Mouse (Mus musculus) neural tube, embryonic 10.5 days (tissue): Measurements from ENCODE around the gene A830031A19Rik.

Experiments used
- DNase-seq: peaks from one replicate; pipeline ENCODE4 v3.0.0-alpha.2; 2017; ENCODE audit warnings: low spot score; ENCODE audit errors: extremely low spot score

A830031A19Rik gene

GRCm38 (mm10) chr11:24074634-24075104 is at the start of gene A830031A19Rik:
Gene A830031A19Rik (minus strand): TSS chr11:24075054.
- no peak for DNase-seq

GRCm38 (mm10) chr11:24123991-24124390 is 49.1 kb upstream of the A830031A19Rik start:
- no peak for DNase-seq

GRCm38 (mm10) chr11:24122899-24123298 is 48.0 kb upstream of the A830031A19Rik start:
- DNase-seq: no peak

GRCm38 (mm10) chr11:24121136-24121535 is 46.3 kb upstream of the A830031A19Rik start:
- DNase-seq: no peak

GRCm38 (mm10) chr11:24116582-24117318 is 41.9 kb upstream of the A830031A19Rik start:
- no peak for DNase-seq

- DNase-seq: no peak
Observed at GRCm38 (mm10) chr11:24116041-24116440, 41.2 kb upstream of the A830031A19Rik start.

- no peak for DNase-seq
Observed at GRCm38 (mm10) chr11:24115017-24115752, 40.3 kb upstream of the A830031A19Rik start.

GRCm38 (mm10) chr11:24111720-24112119 is 36.9 kb upstream of the A830031A19Rik start:
- DNase-seq: no peak

- no peak for DNase-seq
Observed at GRCm38 (mm10) chr11:24110113-24110512, 35.3 kb upstream of the A830031A19Rik start.

- no peak for DNase-seq
Observed at GRCm38 (mm10) chr11:24109388-24109787, 34.5 kb upstream of the A830031A19Rik start.

GRCm38 (mm10) chr11:24108974-24109373 is 34.1 kb upstream of the A830031A19Rik start:
- no peak for DNase-seq

- DNase-seq: no peak
Observed at GRCm38 (mm10) chr11:24107414-24107813, 32.6 kb upstream of the A830031A19Rik start.

GRCm38 (mm10) chr11:24103128-24103742 is 28.4 kb upstream of the A830031A19Rik start:
- DNase-seq: no peak

GRCm38 (mm10) chr11:24102372-24102771 is 27.5 kb upstream of the A830031A19Rik start:
- no peak for DNase-seq

GRCm38 (mm10) chr11:24101625-24102024 is 26.8 kb upstream of the A830031A19Rik start:
- DNase-seq: no peak

GRCm38 (mm10) chr11:24100449-24101070 is 25.7 kb upstream of the A830031A19Rik start:
- DNase-seq: no peak

- peak; percentile 48 for DNase-seq
Observed at GRCm38 (mm10) chr11:24099886-24100293, 25.0 kb upstream of the A830031A19Rik start.

GRCm38 (mm10) chr11:24099215-24099614 is 24.4 kb upstream of the A830031A19Rik start:
- no peak for DNase-seq

- DNase-seq: no peak
Observed at GRCm38 (mm10) chr11:24098662-24099061, 23.8 kb upstream of the A830031A19Rik start.

- no peak for DNase-seq
Observed at GRCm38 (mm10) chr11:24098069-24098468, 23.2 kb upstream of the A830031A19Rik start.

GRCm38 (mm10) chr11:24097026-24097425 is 22.2 kb upstream of the A830031A19Rik start:
- no peak for DNase-seq
